Mouse (Mus musculus) cerebellum, adult 11 months (tissue): ENCODE measurements around the gene Gm1604a.
"Not testable (repeated sequence)": the region's sequence is repeated elsewhere in the genome, so short reads cannot be mapped to it uniquely, and the experiment has no call there.

Source experiments
- DNase-seq: peaks from one replicate; pipeline ENCODE4 v3.0.0; 2022

Gene Gm1604a

GRCm38 (mm10) chr17:7069561-7070240 lies 44.3 kb downstream of the Gm1604a start:
- DNase-seq, result not testable (repeated sequence)

GRCm38 (mm10) chr17:7074494-7074893 lies 49.1 kb downstream of the Gm1604a start:
- peak; percentile 29 for DNase-seq

- not testable (repeated sequence) for DNase-seq
Observed at GRCm38 (mm10) chr17:7075519-7075918, 50.2 kb downstream of the Gm1604a start.

GRCm38 (mm10) chr17:7079558-7079957 lies 54.2 kb downstream of the Gm1604a start:
- peak; percentile 28 for DNase-seq

GRCm38 (mm10) chr17:7084523-7084922 lies 59.2 kb downstream of the Gm1604a start:
- not testable (repeated sequence) for DNase-seq

GRCm38 (mm10) chr17:7085469-7086168 lies 60.3 kb downstream of the Gm1604a start:
- DNase-seq, result not testable (repeated sequence)

- DNase-seq, result not testable (repeated sequence)
Observed at GRCm38 (mm10) chr17:7086836-7087235, 61.5 kb downstream of the Gm1604a start.

- not testable (repeated sequence) for DNase-seq
Observed at GRCm38 (mm10) chr17:7097835-7098519, 72.6 kb downstream of the Gm1604a start.

GRCm38 (mm10) chr17:7099096-7099495 lies 73.7 kb downstream of the Gm1604a start:
- DNase-seq, result not testable (repeated sequence)

- not testable (repeated sequence) for DNase-seq
Observed at GRCm38 (mm10) chr17:7102945-7103344, 77.6 kb downstream of the Gm1604a start.

GRCm38 (mm10) chr17:7111658-7112057 lies 86.3 kb downstream of the Gm1604a start:
- not testable (repeated sequence) for DNase-seq

GRCm38 (mm10) chr17:7116265-7116664 lies 90.9 kb downstream of the Gm1604a start:
- not testable (repeated sequence) for DNase-seq

GRCm38 (mm10) chr17:7120835-7121234 lies 95.5 kb downstream of the Gm1604a start:
- DNase-seq, result not testable (repeated sequence)

GRCm38 (mm10) chr17:7122554-7122953 lies 97.2 kb downstream of the Gm1604a start:
- DNase-seq, result not testable (repeated sequence)

- DNase-seq, result not testable (repeated sequence)
Observed at GRCm38 (mm10) chr17:7126475-7126874, 101.1 kb downstream of the Gm1604a start.

- DNase-seq, result not testable (repeated sequence)
Observed at GRCm38 (mm10) chr17:7134002-7134401, 108.6 kb downstream of the Gm1604a start.

- DNase-seq, result not testable (repeated sequence)
Observed at GRCm38 (mm10) chr17:7135277-7135676, 109.9 kb downstream of the Gm1604a start.
